Mouse (Mus musculus): Measurements from ENCODE around the gene Rnf38.

GRCm38 (mm10) chr4:44106297-44106821 lies 127.2 kb downstream of the Rnf38 start:
- TF ChIP-seq POLR2A (IDR thresholded peaks at IDR 0.05; ENCODE audit: borderline replicate concordance, insufficient read depth, low read length) (no peak), CTCF (IDR thresholded peaks at IDR 0.05; ENCODE audit: borderline replicate concordance, insufficient read depth, low read depth, low read length) (no peak)

Measured in cerebellum, adult 2 months (tissue).